Mouse (Mus musculus) liver, postnatal 0 days (tissue): Measurements from ENCODE around the gene Gimap8. TPM values are rescaled to one million over a fixed set of nuclear protein-coding genes. Genes with fewer than 3 reads are reported as not detected.
A peak's percentile ranks its signal among the peaks of the same experiment; 100 is the strongest.
"Not testable (repeated sequence)": the region's sequence is repeated elsewhere in the genome, so short reads cannot be mapped to it uniquely, and the experiment has no call there.

ENCODE experiments used
- ATAC-seq: fragments of 200-750 bp; cut with Nextera tagmentation; 2 replicates; pipeline ENCODE4 v1.8.0; 2017; ENCODE audit warnings: mild to moderate bottlenecking, moderate library complexity
- DNase-seq: peaks from one replicate; pipeline ENCODE4 v3.0.0-alpha.2; 2016
- H3K27ac ChIP-seq: fragments of 300-500 bp; sonication (generic); 2 replicates; pipeline ENCODE4 v1.5.1; 2014; ENCODE audit warnings: antibody characterized with exemption, moderate library complexity, mild to moderate bottlenecking, low read depth
- H3K27me3 ChIP-seq: fragments of 300-500 bp; sonication (generic); 2 replicates; pipeline ENCODE4 v1.6.1; 2014; ENCODE audit warnings: low read length, control low read depth, mixed read lengths; ENCODE audit not compliant: insufficient read depth
- H3K36me3 ChIP-seq: fragments of 300-500 bp; sonication (generic); replicated peaks from 2 replicates; pipeline ENCODE4 v1.6.1; 2014; ENCODE audit warnings: mild to moderate bottlenecking, control low read depth, low read length, moderate library complexity, mixed read lengths; ENCODE audit not compliant: insufficient read depth
- H3K4me1 ChIP-seq: fragments of 300-500 bp; sonication (generic); 2 replicates; pipeline ENCODE4 v1.6.1; 2014; ENCODE audit warnings: antibody characterized with exemption, mild to moderate bottlenecking, control low read depth; ENCODE audit not compliant: insufficient read depth
- H3K4me2 ChIP-seq: fragments of 300-500 bp; sonication (generic); 2 replicates; pipeline ENCODE4 v1.6.1; 2014; ENCODE audit warnings: low read depth, mild to moderate bottlenecking, low read length, moderate library complexity, mixed read lengths
- H3K4me3 ChIP-seq: fragments of 300-500 bp; sonication (generic); 2 replicates; pipeline ENCODE4 v1.5.1; 2014; ENCODE audit warnings: low read depth, low read length
- H3K9ac ChIP-seq: fragments of 300-500 bp; sonication (generic); replicated peaks from 2 replicates; pipeline ENCODE4 v1.6.1; 2014; ENCODE audit warnings: mild to moderate bottlenecking, moderate library complexity
- H3K9me3 ChIP-seq: fragments of 300-500 bp; sonication (generic); 2 replicates; pipeline ENCODE4 v1.6.1; 2016; ENCODE audit warnings: mild to moderate bottlenecking, control low read depth, low read length, mixed read lengths
- CTCF ChIP-seq: sonication (generic); IDR thresholded peaks from 2 replicates; pipeline ENCODE4 v1.5.1; 2016; ENCODE audit warnings: antibody characterized with exemption, low read depth
- EP300 ChIP-seq: IDR thresholded peaks from 2 replicates; pipeline ENCODE4 v1.6.1; 2016; ENCODE audit warnings: antibody characterized with exemption, low read depth, mild to moderate bottlenecking
- whole genome bisulfite sequencing: fragments of 180-500 bp; shearing (Covaris S2); extraction: QIAGEN DNeasy Blood & Tissue Kit; methylation state at CpG from one replicate; pipeline ENCODE4 v1.1.7; 2014; ENCODE audit not compliant: insufficient replicate concordance; 5-methylcytosine and 5-hydroxymethylcytosine counted together
- polyA plus RNA-seq: library from polyadenylated mRNA; unstranded; fragments of >200 nt; fragmentation: Nextera tagmentation; extraction: Ambion mirVana; gene quantifications from 2 replicates; pipeline ENCODE4 v1.2.1, GENCODE M21; 2015

Gene Gimap8
- polyA plus RNA-seq, 1 experiment from 2014 or later = 1.1 TPM

DNA sequence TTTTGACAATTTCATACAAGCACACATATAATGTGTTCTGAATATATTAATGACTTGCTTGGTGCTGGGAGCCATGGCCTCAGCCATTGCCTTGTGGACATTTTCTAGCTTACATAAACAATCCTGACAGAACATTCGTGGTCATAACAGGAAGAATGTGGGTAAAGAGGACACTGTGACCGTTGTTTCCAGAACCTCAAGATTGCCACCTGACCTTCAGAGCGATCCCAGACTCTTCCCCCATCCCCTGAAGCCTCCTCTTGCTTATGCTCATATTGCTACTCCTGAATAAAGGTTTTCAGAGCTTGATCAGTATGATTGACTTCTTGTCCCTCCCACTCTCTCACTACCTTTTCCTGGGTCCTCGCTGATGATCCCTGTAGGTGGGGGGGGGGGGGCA is 31.4 kb downstream of the Gimap8 start:
- peak; percentile 9 for DNase-seq
- Histone ChIP-seq H3K4me1 (peaks cover 15% of the 10 kb centered on the region), H3K27ac (no peak overlapping the region), H3K4me2 (no peak overlapping the region), H3K9me3 (no peaks in the 10 kb centered on the region), H3K36me3 (no peaks in the 10 kb centered on the region; the same call in 1 of the 2 replicates), H3K27me3 (no peaks in the 10 kb centered on the region), H3K4me3 (no peak overlapping the region), H3K9ac (no peak overlapping the region)
- no peak for ATAC-seq
- 42% methylated on average over 4 of the region's 4 CpGs for WGBS
- TF ChIP-seq EP300 = no peak
- TF ChIP-seq CTCF = no peak

DNA sequence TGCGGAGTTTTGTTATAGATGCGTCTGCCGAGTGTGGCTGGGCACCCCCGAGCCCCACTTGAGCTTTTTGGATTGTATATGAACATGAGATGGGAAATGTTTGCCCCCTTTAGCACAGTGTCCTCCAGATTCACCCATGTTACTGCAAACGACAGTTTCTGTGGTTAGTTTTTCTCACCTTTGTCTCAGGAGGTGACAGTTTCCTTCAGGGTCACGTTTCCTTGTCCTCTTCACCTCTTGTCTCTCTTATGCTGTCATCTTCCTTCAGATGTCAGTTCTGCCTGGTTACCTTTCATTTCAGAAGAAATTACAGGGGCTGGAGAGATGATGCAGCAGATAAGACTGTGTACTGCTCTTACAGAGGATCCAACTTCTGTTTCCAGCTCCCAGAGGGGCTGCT is 32.7 kb downstream of the Gimap8 start:
- 75% methylated on average over 6 of the region's 6 CpGs for WGBS
- H3K9ac ChIP-seq = no peak overlapping the region
- peaks cover 21% of the 10 kb centered on the region for H3K4me1 ChIP-seq
- ATAC-seq (no peak), DNase-seq (no peak)
- TF ChIP-seq EP300 = no peak
- no peak for TF ChIP-seq CTCF
- H3K9me3 ChIP-seq = no peaks in the 10 kb centered on the region
- H3K27me3 ChIP-seq = no peaks in the 10 kb centered on the region
- no peak overlapping the region for H3K4me2 ChIP-seq
- H3K4me3 ChIP-seq = no peak overlapping the region
- no peak overlapping the region for H3K27ac ChIP-seq
- no peaks in the 10 kb centered on the region; the same call in 1 of the 2 replicates for H3K36me3 ChIP-seq

GRCm38 (mm10) chr6:48680421-48680820 is 33.4 kb downstream of the Gimap8 start:
- Histone ChIP-seq H3K27ac (no peak overlapping the region), H3K4me1 (peaks cover 18% of the 10 kb centered on the region), H3K9me3 (no peaks in the 10 kb centered on the region), H3K9ac (no peak overlapping the region), H3K36me3 (no peaks in the 10 kb centered on the region; the same call in 1 of the 2 replicates), H3K27me3 (no peaks in the 10 kb centered on the region), H3K4me2 (no peak overlapping the region), H3K4me3 (no peak overlapping the region)
- no peak for ATAC-seq
- TF ChIP-seq CTCF (no peak), EP300 (no peak)
- 70% methylated on average over 5 of the region's 5 CpGs for WGBS
- DNase-seq = peak; percentile 3

- Histone ChIP-seq H3K4me2 (no peak overlapping the region), H3K4me3 (no peak overlapping the region), H3K36me3 (no peaks in the 10 kb centered on the region; the same call in 1 of the 2 replicates), H3K9ac (no peak overlapping the region), H3K27me3 (no peaks in the 10 kb centered on the region), H3K9me3 (no peaks in the 10 kb centered on the region), H3K27ac (0 out of 2 replicates have a peak overlapping the region, but pooled peaks have one; percentile 55), H3K4me1 (peaks cover 18% of the 10 kb centered on the region)
- TF ChIP-seq EP300 (peak; percentile 35; the same call in 1 of the 2 replicates), CTCF (no peak)
- WGBS = 26% methylated on average over 3 of the region's 3 CpGs
- DNase-seq = peak; percentile 6
- 0 out of 2 replicates have a peak, but pooled peaks have one; percentile 19 for ATAC-seq
Measured at GRCm38 (mm10) chr6:48681472-48682090, 34.5 kb downstream of the Gimap8 start.

DNA sequence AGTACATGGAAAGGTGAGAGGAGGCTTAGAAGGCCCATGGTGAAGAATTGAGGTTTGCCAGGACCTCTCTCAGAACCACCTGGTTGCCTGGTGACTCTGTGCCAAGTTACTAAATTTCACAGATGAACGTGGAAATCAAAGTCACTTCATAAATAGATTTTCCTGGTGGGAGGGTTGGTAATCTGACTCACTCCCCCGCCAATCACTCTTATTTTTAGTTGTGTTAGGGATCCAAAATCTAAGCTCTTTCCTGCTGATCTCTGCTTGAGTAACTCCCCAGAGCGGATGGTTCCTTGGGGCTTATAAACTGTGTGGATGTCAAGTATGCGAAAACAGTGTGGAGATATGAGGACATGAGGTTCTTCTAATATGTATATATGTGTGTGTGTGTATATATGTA is 35.2 kb downstream of the Gimap8 start:
- ATAC-seq (no peak), DNase-seq (peak; percentile 5)
- peaks cover 14% of the 10 kb centered on the region for H3K4me1 ChIP-seq
- WGBS = 54% methylated on average over 4 of the region's 4 CpGs
- H3K27ac ChIP-seq = peak overlapping the region; percentile 55; the same call in 1 of the 2 replicates
- no peaks in the 10 kb centered on the region for H3K9me3 ChIP-seq
- no peaks in the 10 kb centered on the region for H3K27me3 ChIP-seq
- no peak overlapping the region for H3K4me2 ChIP-seq
- TF ChIP-seq EP300 (no peak), CTCF (no peak)
- no peak overlapping the region for H3K9ac ChIP-seq
- no peak overlapping the region for H3K4me3 ChIP-seq
- H3K36me3 ChIP-seq = no peaks in the 10 kb centered on the region; the same call in 1 of the 2 replicates

DNA sequence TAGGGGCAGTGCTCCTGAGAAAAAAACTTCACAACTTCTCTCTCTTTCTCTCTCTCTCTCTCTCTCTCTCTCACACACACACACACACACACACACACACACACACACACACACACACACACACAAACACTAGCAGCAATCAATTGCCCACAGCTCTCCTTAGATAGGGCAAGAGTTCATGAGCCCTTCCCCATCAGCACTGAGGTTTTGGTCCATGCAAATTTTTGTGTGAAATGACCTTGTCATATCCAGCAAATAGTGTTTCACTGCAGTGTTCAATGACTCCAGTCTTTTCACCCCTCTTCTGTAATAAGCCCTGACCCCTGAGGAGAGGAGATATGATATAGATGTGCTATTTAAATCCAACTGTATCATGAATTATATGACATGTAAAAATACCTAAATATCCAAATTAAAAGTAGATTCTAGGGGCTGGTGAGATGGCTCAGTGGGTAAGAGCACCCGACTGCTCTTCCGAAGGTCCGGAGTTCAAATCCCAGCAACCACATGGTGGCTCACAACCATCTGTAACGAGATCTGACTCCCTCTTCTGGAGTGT is 36.3 kb downstream of the Gimap8 start:
- H3K4me2 ChIP-seq, H3K9ac ChIP-seq, H3K4me3 ChIP-seq, H3K4me1 ChIP-seq, H3K27ac ChIP-seq, H3K27me3 ChIP-seq, H3K36me3 ChIP-seq, ATAC-seq, H3K9me3 ChIP-seq: not testable (repeated sequence)
- peak; percentile 7 for DNase-seq
- WGBS = 90% methylated on average over 3 of the region's 4 CpGs
